Mouse (Mus musculus): ENCODE data around the gene Mtcl1. TPM values are rescaled to one million over a fixed set of nuclear protein-coding genes. Genes with fewer than 3 reads are reported as not detected.

The Mtcl1 gene
- total and polyA plus RNA-seq, 3 experiments: not detected

DNA sequence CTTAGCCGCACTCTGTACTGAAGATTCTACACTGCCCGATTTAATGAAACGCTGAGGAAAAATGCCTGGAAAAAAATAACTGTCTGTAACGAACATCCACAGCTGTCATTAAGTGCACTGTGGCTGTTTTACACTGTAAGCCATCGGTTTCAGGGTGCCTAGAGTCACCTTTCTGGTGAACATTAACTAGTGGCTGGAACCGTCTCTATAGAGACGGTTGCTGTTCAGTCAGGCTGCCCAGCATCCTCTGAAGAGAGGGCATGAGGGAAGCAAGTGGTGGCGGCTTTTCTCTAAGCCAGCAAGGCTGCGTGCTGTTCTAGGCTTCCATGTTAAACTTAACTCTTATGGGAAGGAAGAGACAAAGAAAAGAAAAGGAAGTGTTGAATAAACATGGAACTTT, 47.0 kb upstream of the Mtcl1 start:
- no peak overlapping the region for H3K9ac ChIP-seq (ENCODE audit: insufficient read depth, low read depth)
- no peaks in the 10 kb centered on the region for H3K27me3 ChIP-seq (replicated peaks)
- H3K36me3 ChIP-seq (replicated peaks in 1 of 2; ENCODE audit: control insufficient read depth in 1 of 2, insufficient read depth in 1 of 2, low read length in 1 of 2): peaks cover 55 to 79% of the 10 kb centered on the region in 2 experiments
- no peak overlapping the region for H3K4me3 ChIP-seq (replicated peaks in 1 of 3; ENCODE audit: low read depth in 2 of 3, low read length in 2 of 3, poor library complexity in 1 of 3)
- H3K79me2 ChIP-seq (replicated peaks; ENCODE audit: control insufficient read depth, extremely low read depth, insufficient read depth, poor library complexity, severe bottlenecking): no peaks in the 10 kb centered on the region
- H3K9me3 ChIP-seq (replicated peaks; ENCODE audit: low read length): no peaks in the 10 kb centered on the region
- dilution Hi-C loops (cut with MboI; ENCODE audit: extremely low pct_ligation_motif_present, extremely low pct_unique_long_range_greater_than_20kb, low sequenced_read_pairs) (no loop called here), in situ Hi-C loops (cut with MboI; ENCODE audit: low pct_ligation_motif_present, low pct_unique_long_range_greater_than_20kb, low sequenced_read_pairs) (no loop called here)
- H3K27ac ChIP-seq (ENCODE audit: insufficient read depth, low read depth): no peak overlapping the region
- no peaks in the 10 kb centered on the region for H3K4me1 ChIP-seq (ENCODE audit: control insufficient read depth in 1 of 2, insufficient read depth in 2 of 2)
- TF ChIP-seq SIN3A (IDR thresholded peaks at IDR 0.05; ENCODE audit: low read length) (no peak), JUND (conservative IDR thresholded peaks at IDR 0.05; ENCODE audit: low read depth, low read length) (no peak), TCF12 (IDR thresholded peaks at IDR 0.05; ENCODE audit: low read depth, low read length) (no peak), IRF4 (IDR thresholded peaks at IDR 0.05; ENCODE audit: low read depth, low read length) (no peak), HCFC1 (IDR thresholded peaks at IDR 0.05; ENCODE audit: low read depth, low read length) (no peak), BHLHE40 (IDR thresholded peaks at IDR 0.05; ENCODE audit: low read depth, low read length) (no peak), POLR2A (IDR thresholded peaks at IDR 0.05; ENCODE audit: low read depth, low read length) (no peak), CHD1 (IDR thresholded peaks at IDR 0.05; ENCODE audit: low read depth, low read length) (no peak), NRF1 (IDR thresholded peaks at IDR 0.05; ENCODE audit: low read depth, low read length) (no peak), GABPA (IDR thresholded peaks at IDR 0.05; ENCODE audit: insufficient replicate concordance, low read depth, low read length) (no peak), ZKSCAN1 (IDR thresholded peaks at IDR 0.05; ENCODE audit: borderline replicate concordance, low read depth, low read length) (no peak), RCOR1 (conservative IDR thresholded peaks at IDR 0.05; ENCODE audit: low read depth, low read length) (no peak), MAZ (IDR thresholded peaks at IDR 0.05; ENCODE audit: low read depth, low read length) (no peak), ZNF384 (IDR thresholded peaks at IDR 0.05; ENCODE audit: low read depth, low read length) (no peak), KAT2A (IDR thresholded peaks at IDR 0.05; ENCODE audit: insufficient replicate concordance, low read length) (no peak), MAX (IDR thresholded peaks at IDR 0.05; ENCODE audit: low read length) (no peak), ZC3H11A (IDR thresholded peaks at IDR 0.05; ENCODE audit: low read depth, low read length) (no peak), CHD2 (IDR thresholded peaks at IDR 0.05; ENCODE audit: low read length) (no peak), EP300 (IDR thresholded peaks at IDR 0.05; ENCODE audit: low read length) (no peak)
- DNase-seq (ENCODE audit: extremely low read depth): no peak
- no peak overlapping the region for H3K4me2 ChIP-seq (ENCODE audit: insufficient read depth, low read depth, poor library complexity, severe bottlenecking)

- dilution Hi-C loops (cut with MboI; ENCODE audit: extremely low pct_ligation_motif_present, extremely low pct_unique_long_range_greater_than_20kb, low sequenced_read_pairs): no loop called here
- DNase-seq (ENCODE audit: extremely low read depth): peak; percentile 58
- H3K9ac ChIP-seq (ENCODE audit: insufficient read depth, low read depth): no peak overlapping the region
- TF ChIP-seq CHD1 (IDR thresholded peaks at IDR 0.05; ENCODE audit: low read depth, low read length): no peak
- TF ChIP-seq CHD2 (IDR thresholded peaks at IDR 0.05; ENCODE audit: low read length): no peak
- TF ChIP-seq E2F4 (IDR thresholded peaks at IDR 0.05; ENCODE audit: insufficient replicate concordance, low read depth, low read length): no peak
- peak; percentile 69 for TF ChIP-seq MYC (IDR thresholded peaks at IDR 0.05; ENCODE audit: low read depth, low read length)
- no peak for TF ChIP-seq POLR2AphosphoS2 (IDR thresholded peaks at IDR 0.05; ENCODE audit: low read depth, low read length)
- no peak for TF ChIP-seq GABPA (IDR thresholded peaks at IDR 0.05; ENCODE audit: insufficient replicate concordance, low read depth, low read length)
- TF ChIP-seq MAX (IDR thresholded peaks at IDR 0.05; ENCODE audit: low read length): peak; percentile 44; the same call in 1 of the 2 replicates
- no peak for TF ChIP-seq MAFK (IDR thresholded peaks at IDR 0.05; ENCODE audit: insufficient replicate concordance, low read length)
- TF ChIP-seq USF2 (conservative IDR thresholded peaks at IDR 0.05; ENCODE audit: low read depth, low read length): no peak
- TF ChIP-seq ZNF384 (IDR thresholded peaks at IDR 0.05; ENCODE audit: low read depth, low read length): no peak
- no peak for TF ChIP-seq SIN3A (IDR thresholded peaks at IDR 0.05; ENCODE audit: low read length)
- TF ChIP-seq TCF12 (IDR thresholded peaks at IDR 0.05; ENCODE audit: low read depth, low read length): no peak
- TF ChIP-seq HCFC1 (IDR thresholded peaks at IDR 0.05; ENCODE audit: low read depth, low read length): no peak
- no peak for TF ChIP-seq RCOR1 (conservative IDR thresholded peaks at IDR 0.05; ENCODE audit: low read depth, low read length)
- TF ChIP-seq NRF1 (IDR thresholded peaks at IDR 0.05; ENCODE audit: low read depth, low read length): no peak
- no peak for TF ChIP-seq UBTF (IDR thresholded peaks at IDR 0.05; ENCODE audit: low read depth, low read length)
- TF ChIP-seq ZKSCAN1 (IDR thresholded peaks at IDR 0.05; ENCODE audit: borderline replicate concordance, low read depth, low read length): no peak
- no peak for TF ChIP-seq MXI1 (IDR thresholded peaks at IDR 0.05; ENCODE audit: low read depth, low read length)
- TF ChIP-seq NELFE (IDR thresholded peaks at IDR 0.05; ENCODE audit: low read depth, low read length): no peak
- no peak for TF ChIP-seq POLR2A (IDR thresholded peaks at IDR 0.05; ENCODE audit: low read depth, low read length)
- no peak for TF ChIP-seq MAZ (IDR thresholded peaks at IDR 0.05; ENCODE audit: low read depth, low read length)
- TF ChIP-seq TBP (conservative IDR thresholded peaks at IDR 0.05; ENCODE audit: low read depth, low read length): no peak
- TF ChIP-seq JUND (conservative IDR thresholded peaks at IDR 0.05; ENCODE audit: low read depth, low read length): peak; percentile 24; the same call in 1 of the 2 replicates
- TF ChIP-seq JUN (IDR thresholded peaks at IDR 0.05; ENCODE audit: insufficient read depth, low read depth, low read length): no peak
- no peak for TF ChIP-seq BHLHE40 (IDR thresholded peaks at IDR 0.05; ENCODE audit: low read depth, low read length)
- TF ChIP-seq ZC3H11A (IDR thresholded peaks at IDR 0.05; ENCODE audit: low read depth, low read length): peak; percentile 41; the same call in 1 of the 2 replicates
These were observed 40.6 kb upstream of the Mtcl1 start for GRCm38 (mm10) chr17:66490022-66490601.

More at GRCm38 (mm10) chr17:66490022-66490601, 40.6 kb upstream of the Mtcl1 start:
- Histone ChIP-seq H3K4me3 (replicated peaks in 1 of 3; ENCODE audit: low read depth in 2 of 3, low read length in 2 of 3, poor library complexity in 1 of 3) (no peak overlapping the region), H3K79me2 (replicated peaks; ENCODE audit: control insufficient read depth, extremely low read depth, insufficient read depth, poor library complexity, severe bottlenecking) (no peaks in the 10 kb centered on the region), H3K4me2 (ENCODE audit: insufficient read depth, low read depth, poor library complexity, severe bottlenecking) (no peak overlapping the region), H3K36me3 (replicated peaks in 1 of 2; ENCODE audit: control insufficient read depth in 1 of 2, insufficient read depth in 1 of 2, low read length in 1 of 2) (peaks cover 10 to 17% of the 10 kb centered on the region in 2 experiments), H3K27me3 (replicated peaks) (no peaks in the 10 kb centered on the region), H3K4me1 (ENCODE audit: control insufficient read depth in 1 of 2, insufficient read depth in 2 of 2) (no peaks in the 10 kb centered on the region; a peak in 1 of 4 replicates), H3K27ac (ENCODE audit: insufficient read depth, low read depth) (no peak overlapping the region), H3K9me3 (replicated peaks; ENCODE audit: low read length) (no peaks in the 10 kb centered on the region)
- in situ Hi-C loops (cut with MboI; ENCODE audit: low pct_ligation_motif_present, low pct_unique_long_range_greater_than_20kb, low sequenced_read_pairs): no loop called here

Data from CH12.LX (cell line).